Mouse (Mus musculus): Measurements from ENCODE around the gene Crebzf.

Crebzf gene

DNA sequence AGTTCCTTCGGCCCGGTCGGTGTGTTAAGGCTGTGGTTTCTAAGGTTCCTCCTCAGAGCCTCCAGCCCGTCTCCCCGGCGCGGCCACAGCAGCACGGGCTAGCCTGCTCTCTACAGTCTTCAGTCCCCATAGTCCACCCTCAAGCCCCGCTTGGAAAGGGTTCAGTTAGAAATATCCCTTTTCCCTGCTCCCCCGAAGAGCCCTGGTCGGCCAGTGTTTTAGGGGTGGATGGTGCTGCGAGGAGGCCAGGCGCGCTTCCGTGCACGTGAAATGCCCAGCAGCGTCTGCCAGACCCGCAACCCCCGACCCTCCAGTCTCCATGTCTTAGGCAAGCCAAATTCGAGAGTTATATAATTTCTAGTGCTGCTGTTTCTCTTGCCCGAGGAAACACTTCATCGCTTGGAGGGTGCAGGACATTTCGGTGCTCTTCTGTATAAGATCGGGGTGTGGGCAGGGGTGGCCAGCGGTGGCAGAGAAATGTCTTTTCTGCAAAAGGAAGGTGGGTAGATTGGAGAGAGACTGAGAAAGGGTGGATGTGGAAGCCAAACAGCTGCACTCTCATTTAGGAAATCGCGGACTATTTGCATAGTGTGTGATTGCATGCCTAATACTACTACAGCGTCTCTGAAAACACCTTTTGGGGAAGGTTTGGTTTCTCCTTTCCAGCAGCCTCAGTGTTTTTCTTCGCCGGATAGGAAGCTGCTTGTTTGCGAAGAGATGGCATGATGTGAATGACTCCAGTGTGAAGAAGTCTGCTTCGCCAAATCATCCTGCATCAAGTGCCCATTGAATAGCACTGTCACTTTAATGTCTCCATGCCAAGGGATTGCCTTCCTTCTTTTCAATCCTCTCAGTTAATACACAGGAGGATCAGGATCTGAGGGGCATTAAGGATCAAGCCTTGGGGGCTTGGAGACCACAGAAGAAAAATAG, 34.0 kb downstream of the Crebzf start, which contains the start of gene Dlg2:
Gene Dlg2 (plus strand): TSS at position 360 of the 933 bp plus-strand sequence.
- in situ Hi-C loops (cut with MboI): no loop called here

DNA sequence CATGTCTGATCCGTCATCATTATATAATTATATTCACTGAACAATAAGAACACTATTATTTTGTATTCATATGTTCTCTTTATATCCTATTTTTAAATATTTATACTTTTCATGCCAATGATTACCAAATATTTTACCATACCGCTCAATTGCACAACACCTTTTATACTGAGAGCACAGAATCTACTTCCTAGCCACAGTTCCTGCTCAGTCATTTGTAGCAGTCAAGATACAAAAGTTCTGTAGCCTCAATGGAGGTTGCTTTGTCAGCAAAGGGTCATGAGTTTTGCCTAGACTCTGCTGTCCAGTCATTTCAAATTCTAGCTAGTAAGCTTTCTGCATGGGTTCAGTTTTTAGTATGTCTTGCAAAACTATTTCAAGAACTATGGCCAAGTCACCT, 40.1 kb downstream of the Crebzf start:
- in situ Hi-C loops (cut with MboI): no loop called here

All from mature B cell (primary cell).